Mouse (Mus musculus) layer of hippocampus, adult 18-20 months (tissue): ENCODE data around the gene Rptor. TPM values are rescaled to one million over a fixed set of nuclear protein-coding genes. Genes with fewer than 3 reads are reported as not detected.

Experiments
- DNase-seq, 2 experiments: peaks; one replicate each; pipeline ENCODE4 v3.0.0; 2022; ENCODE audit warnings: low spot score in 2 of 2
- total RNA-seq, 2 experiments: library from RNA; stranded (reverse); gene quantifications; 2 replicates each; pipeline ENCODE4 v1.2.3; 2021

The Rptor gene
- total RNA-seq, 2 experiments from 2014 or later = 56.0 to 61.1 TPM

GRCm38 (mm10) chr11:119947897-119948296 lies 345.2 kb downstream of the Rptor start:
- DNase-seq = no peak

GRCm38 (mm10) chr11:119948305-119948704 lies 345.6 kb downstream of the Rptor start:
- no peak for DNase-seq

GRCm38 (mm10) chr11:119948803-119949202 lies 346.1 kb downstream of the Rptor start:
- DNase-seq = no peak

Other genes starting within 250 kb of the Rptor start
- gene Sgsh, start 247.4 kb upstream of the Rptor start, total RNA-seq = 1 to 10 TPM; 5.2 to 6.1 TPM
- 1 to 10 TPM; 5.8 to 6.1 TPM for gene Slc26a11, start 247.3 kb upstream of the Rptor start, total RNA-seq
- 1 to 10 TPM; 3.0 to 4.1 TPM for gene Rnf213, start 209.8 kb upstream of the Rptor start, total RNA-seq
- gene Endov, start 111.6 kb upstream of the Rptor start, total RNA-seq = 10 to 100 TPM; 34.7 to 36.2 TPM
- 100 to 1,000 TPM; 492 to 504 TPM for gene Nptx1, start 55.2 kb upstream of the Rptor start, total RNA-seq